Mouse (Mus musculus): ENCODE measurements at regions not wholly inside any gene's neighbourhood (a gene's known extent, or its start where the extent isn't known, plus 50 kb on each side); places are given as distances from the start of the nearest gene placed in this dataset.
"Not testable (repeated sequence)": the region's sequence is repeated elsewhere in the genome, so short reads cannot be mapped to it uniquely, and the experiment has no call there.

GRCm38 (mm10) chr16:69937514-69938194 is 74.1 kb upstream of the Speer2 start:
- ATAC-seq (ENCODE audit: insufficient number of reproducible peaks, low FRiP score, low TSS enrichment, low read depth) = no peak
- 61% methylated on average over 1 of the region's 1 CpGs for WGBS
- Histone ChIP-seq H3K9me3 (no peaks in the 10 kb centered on the region), H3K4me1 (no peaks in the 10 kb centered on the region), H3K4me3 (no peak overlapping the region), H3K27me3 (no peaks in the 10 kb centered on the region), H3K4me2 (no peak overlapping the region), H3K27ac (no peak overlapping the region), H3K9ac (no peak overlapping the region), H3K36me3 (no peaks in the 10 kb centered on the region)

- no peak overlapping the region for H3K4me3 ChIP-seq
- H3K27me3 ChIP-seq = no peaks in the 10 kb centered on the region
- H3K27ac ChIP-seq = no peak overlapping the region
- no peaks in the 10 kb centered on the region for H3K9me3 ChIP-seq
- no peak overlapping the region for H3K9ac ChIP-seq
- ATAC-seq (ENCODE audit: insufficient number of reproducible peaks, low FRiP score, low TSS enrichment, low read depth) = no peak
- 72% methylated on average over 1 of the region's 1 CpGs for WGBS
- H3K4me2 ChIP-seq = no peak overlapping the region
- H3K36me3 ChIP-seq = no peaks in the 10 kb centered on the region
- no peaks in the 10 kb centered on the region for H3K4me1 ChIP-seq
Measured at GRCm38 (mm10) chr16:69943635-69944034, 80.1 kb upstream of the Speer2 start.

GRCm38 (mm10) chr16:69948783-69949182 is 85.2 kb upstream of the Speer2 start:
- ATAC-seq (ENCODE audit: insufficient number of reproducible peaks, low FRiP score, low TSS enrichment, low read depth) = no peak

DNA sequence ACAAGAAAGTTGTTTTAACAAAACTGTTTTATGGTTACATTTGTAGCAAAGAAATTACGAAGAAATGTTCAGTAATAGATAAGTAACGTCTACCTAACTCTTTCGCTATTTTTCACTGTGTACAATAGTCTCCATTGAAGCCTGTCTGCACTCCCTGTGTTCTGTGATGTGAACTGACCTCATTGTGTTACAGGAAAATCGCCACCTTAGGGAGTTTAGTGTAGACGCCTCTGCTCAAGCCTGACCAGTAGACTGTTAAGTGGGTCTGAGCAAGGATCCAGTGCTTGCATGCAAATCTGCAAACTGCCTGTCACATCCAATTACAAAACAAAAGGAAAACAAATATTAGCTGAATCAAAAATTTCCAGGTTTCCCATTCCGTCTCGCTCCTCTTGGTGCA is 85.8 kb upstream of the Speer2 start:
- Histone ChIP-seq H3K4me3 (no peak overlapping the region), H3K4me2 (no peak overlapping the region), H3K4me1 (no peaks in the 10 kb centered on the region), H3K27ac (no peak overlapping the region), H3K9ac (no peak overlapping the region), H3K9me3 (no peaks in the 10 kb centered on the region), H3K36me3 (no peaks in the 10 kb centered on the region), H3K27me3 (no peaks in the 10 kb centered on the region)
- ATAC-seq (ENCODE audit: insufficient number of reproducible peaks, low FRiP score, low TSS enrichment, low read depth) = no peak
- 83% methylated on average over 7 of the region's 7 CpGs for WGBS

More at GRCm38 (mm10) chr16:69948783-69949182, 85.2 kb upstream of the Speer2 start:
- WGBS = 84% methylated on average over 10 of the region's 10 CpGs
- Histone ChIP-seq H3K4me2 (no peak overlapping the region), H3K9me3 (no peaks in the 10 kb centered on the region), H3K27me3 (no peaks in the 10 kb centered on the region), H3K36me3 (no peaks in the 10 kb centered on the region), H3K4me1 (no peaks in the 10 kb centered on the region), H3K9ac (no peak overlapping the region), H3K4me3 (no peak overlapping the region), H3K27ac (no peak overlapping the region)

- WGBS = 75% methylated on average over 2 of the region's 2 CpGs
- Histone ChIP-seq H3K4me2 (no peak overlapping the region), H3K36me3 (no peaks in the 10 kb centered on the region)
Measured at GRCm38 (mm10) chr16:69951581-69951980, 88.0 kb upstream of the Speer2 start.

DNA sequence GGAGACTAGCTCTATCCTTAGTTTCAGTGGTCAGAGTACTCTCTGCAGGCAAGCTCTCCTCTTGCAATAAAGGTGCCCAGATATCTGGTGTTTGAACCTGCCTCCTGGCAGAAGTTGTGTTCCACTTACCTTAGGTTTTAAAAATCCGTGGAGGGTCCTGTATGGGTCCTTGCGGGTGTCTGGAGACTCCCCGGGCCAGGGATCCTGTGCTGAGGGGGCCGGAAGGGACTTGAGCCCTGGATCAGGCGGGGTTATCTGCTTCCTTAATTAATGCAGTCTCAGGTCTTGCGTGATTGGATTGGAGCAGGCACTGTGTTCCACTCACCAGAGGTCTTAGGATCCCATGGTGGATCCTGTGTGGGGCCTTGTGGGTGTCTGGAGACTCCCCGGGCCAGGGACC is 103.0 kb upstream of the Speer2 start:
- not testable (repeated sequence) for H3K9me3 ChIP-seq; H3K4me1 ChIP-seq; H3K4me2 ChIP-seq; H3K36me3 ChIP-seq; H3K27ac ChIP-seq; H3K27me3 ChIP-seq; H3K9ac ChIP-seq; H3K4me3 ChIP-seq; ATAC-seq (ENCODE audit: insufficient number of reproducible peaks, low FRiP score, low TSS enrichment, low read depth)
- 91% methylated on average over 7 of the region's 7 CpGs for WGBS

More at GRCm38 (mm10) chr16:69951581-69951980, 88.0 kb upstream of the Speer2 start:
- Histone ChIP-seq H3K4me1 (no peaks in the 10 kb centered on the region), H3K27ac (no peak overlapping the region), H3K4me3 (no peak overlapping the region), H3K27me3 (no peaks in the 10 kb centered on the region), H3K9me3 (no peaks in the 10 kb centered on the region), H3K9ac (no peak overlapping the region)
- no peak for ATAC-seq (ENCODE audit: insufficient number of reproducible peaks, low FRiP score, low TSS enrichment, low read depth)

DNA sequence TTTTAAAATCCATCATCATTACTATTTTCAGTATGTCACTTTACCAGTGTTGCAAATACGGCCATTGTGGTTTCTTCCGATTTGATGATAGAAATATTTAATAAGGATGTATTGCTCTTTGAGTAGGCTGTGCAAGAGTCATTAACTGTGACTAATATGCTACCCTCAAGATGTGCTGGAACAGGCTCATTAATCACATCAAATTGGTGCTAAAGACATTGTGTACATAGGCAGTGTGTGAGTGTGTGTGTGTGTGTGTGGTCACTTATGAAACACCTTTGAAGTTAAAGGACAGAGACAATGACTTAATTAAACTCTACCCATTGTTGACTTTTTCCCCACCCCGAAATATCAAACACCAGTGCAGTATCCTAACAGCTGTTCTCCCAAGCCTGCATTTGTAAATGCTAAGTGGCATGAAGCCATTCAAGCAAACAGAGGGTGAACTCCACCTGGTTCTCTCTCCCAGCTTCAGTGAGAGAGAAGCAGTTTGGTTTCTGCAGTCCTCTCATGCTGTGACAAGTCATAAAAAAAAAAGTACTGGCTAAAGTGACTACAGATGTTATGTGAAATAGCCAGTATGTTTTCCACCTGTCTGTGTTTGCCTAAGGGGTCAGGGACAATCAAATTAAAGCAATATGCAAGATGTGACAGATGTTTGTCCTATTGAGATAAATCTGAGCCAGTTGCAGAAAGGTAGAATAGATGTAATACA is 116.4 kb upstream of the Speer2 start:
- no peaks in the 10 kb centered on the region for H3K27me3 ChIP-seq
- no peaks in the 10 kb centered on the region for H3K9me3 ChIP-seq
- H3K36me3 ChIP-seq = no peaks in the 10 kb centered on the region
- no peaks in the 10 kb centered on the region for H3K4me1 ChIP-seq
- 29% methylated on average over 3 of the region's 3 CpGs for WGBS
- no peak overlapping the region for H3K4me3 ChIP-seq
- no peak overlapping the region for H3K9ac ChIP-seq
- no peak overlapping the region for H3K4me2 ChIP-seq
- H3K27ac ChIP-seq = no peak overlapping the region
- no peak for ATAC-seq (ENCODE audit: insufficient number of reproducible peaks, low FRiP score, low TSS enrichment, low read depth)

- no peak overlapping the region for H3K4me2 ChIP-seq
- no peaks in the 10 kb centered on the region for H3K9me3 ChIP-seq
- no peak for ATAC-seq (ENCODE audit: insufficient number of reproducible peaks, low FRiP score, low TSS enrichment, low read depth)
- no peaks in the 10 kb centered on the region for H3K27me3 ChIP-seq
- no peaks in the 10 kb centered on the region for H3K36me3 ChIP-seq
- H3K4me3 ChIP-seq = no peak overlapping the region
- no peaks in the 10 kb centered on the region for H3K4me1 ChIP-seq
- 56% methylated on average over 5 of the region's 5 CpGs for WGBS
- H3K27ac ChIP-seq = no peak overlapping the region
- no peak overlapping the region for H3K9ac ChIP-seq
Measured at GRCm38 (mm10) chr16:69984320-69984719, 120.8 kb upstream of the Speer2 start.

GRCm38 (mm10) chr16:69991907-69992470 is 128.4 kb upstream of the Speer2 start:
- Histone ChIP-seq H3K27ac (no peak overlapping the region), H3K27me3 (no peaks in the 10 kb centered on the region), H3K4me1 (no peaks in the 10 kb centered on the region), H3K4me3 (no peak overlapping the region), H3K9me3 (no peaks in the 10 kb centered on the region), H3K36me3 (no peaks in the 10 kb centered on the region), H3K4me2 (no peak overlapping the region), H3K9ac (no peak overlapping the region)
- no peak for ATAC-seq (ENCODE audit: insufficient number of reproducible peaks, low FRiP score, low TSS enrichment, low read depth)
- WGBS = 58% methylated on average over 3 of the region's 3 CpGs

DNA sequence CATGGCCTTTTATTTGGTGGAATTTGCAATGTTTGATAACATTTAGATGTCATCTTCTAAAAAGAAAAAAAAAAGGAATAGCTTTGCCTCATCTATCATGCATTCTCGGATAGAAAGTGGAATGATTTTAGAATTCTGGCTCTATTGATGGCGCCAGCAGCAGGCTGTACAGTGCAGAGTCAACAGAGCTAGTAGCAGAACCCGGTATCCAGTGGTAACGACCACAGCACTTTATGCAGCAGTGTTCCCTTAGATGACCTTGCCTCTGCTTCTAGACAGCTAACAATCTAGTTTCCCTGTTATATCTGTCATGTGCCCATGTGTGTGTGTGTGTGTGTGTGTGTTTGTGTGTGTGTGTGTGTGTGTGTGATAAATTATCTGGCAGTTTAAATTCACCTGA is 129.2 kb upstream of the Speer2 start:
- Histone ChIP-seq H3K27me3 (no peaks in the 10 kb centered on the region), H3K9ac (no peak overlapping the region), H3K9me3 (no peaks in the 10 kb centered on the region), H3K4me3 (no peak overlapping the region), H3K4me2 (no peak overlapping the region), H3K4me1 (no peaks in the 10 kb centered on the region), H3K36me3 (no peaks in the 10 kb centered on the region), H3K27ac (no peak overlapping the region)
- ATAC-seq (ENCODE audit: insufficient number of reproducible peaks, low FRiP score, low TSS enrichment, low read depth) = no peak
- 70% methylated on average over 4 of the region's 4 CpGs for WGBS

DNA sequence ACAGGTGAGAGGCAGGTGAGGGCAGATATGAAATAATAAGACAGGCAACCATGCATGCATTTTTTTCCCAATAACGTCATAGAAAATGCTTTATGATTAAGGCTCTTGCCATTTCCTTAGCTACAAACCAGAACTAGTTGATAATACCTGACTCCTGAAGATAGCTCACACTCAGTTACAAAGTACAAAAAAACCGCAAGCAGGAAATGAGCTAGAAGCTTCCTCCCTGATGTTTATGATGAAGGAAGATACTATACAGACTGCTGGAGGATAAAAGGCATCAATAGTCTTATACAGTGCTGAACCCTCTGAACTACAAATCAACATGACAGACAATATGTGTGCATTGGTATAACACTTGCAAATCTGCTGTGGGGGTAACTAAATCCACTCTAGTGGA is 143.3 kb upstream of the Speer2 start:
- WGBS = 86% methylated on average over 2 of the region's 2 CpGs
- no peak for ATAC-seq (ENCODE audit: insufficient number of reproducible peaks, low FRiP score, low TSS enrichment, low read depth)
- Histone ChIP-seq H3K27me3 (no peaks in the 10 kb centered on the region), H3K4me1 (no peaks in the 10 kb centered on the region), H3K9ac (no peak overlapping the region), H3K9me3 (no peaks in the 10 kb centered on the region), H3K4me3 (no peak overlapping the region), H3K27ac (no peak overlapping the region), H3K36me3 (no peaks in the 10 kb centered on the region), H3K4me2 (no peak overlapping the region)

- Histone ChIP-seq H3K9ac (no peak overlapping the region), H3K36me3 (no peaks in the 10 kb centered on the region), H3K27ac (no peak overlapping the region), H3K4me2 (no peak overlapping the region), H3K27me3 (no peaks in the 10 kb centered on the region), H3K4me3 (no peak overlapping the region), H3K4me1 (no peaks in the 10 kb centered on the region), H3K9me3 (no peaks in the 10 kb centered on the region)
- ATAC-seq (ENCODE audit: insufficient number of reproducible peaks, low FRiP score, low TSS enrichment, low read depth) = no peak
- whole genome bisulfite sequencing = 94% methylated on average over 1 of the region's 1 CpGs
Measured at GRCm38 (mm10) chr16:70016980-70017379, 153.4 kb upstream of the Speer2 start.

Data from limb, embryonic 15.5 days (tissue).